16 mouse cellular contexts compared by ENCODE assay signal in the genomic region with DNA sequence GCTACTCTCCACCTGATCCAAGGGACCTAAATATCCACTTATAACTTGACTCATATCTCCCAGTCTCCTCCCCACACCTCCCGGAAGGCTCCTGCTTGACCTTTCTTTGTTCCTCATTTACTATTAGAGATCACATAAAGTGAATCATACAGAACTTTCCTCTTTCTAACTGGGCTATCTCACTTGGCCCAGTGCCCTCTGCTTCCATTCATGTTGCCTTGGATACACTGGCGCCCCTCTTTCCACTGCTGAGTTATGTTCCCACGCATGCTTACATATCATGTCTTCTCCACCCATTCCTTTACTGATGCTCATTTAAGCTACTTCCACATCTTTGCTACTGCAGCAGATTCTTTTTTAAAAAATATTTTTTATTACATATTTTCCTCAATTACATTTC.
DNase-seq lines count a peak whose midpoint lies in the region.
"Had no signal": no experiment of that assay in that cellular context is flagged by ENCODE, and none has a peak within 500 bp of the region (broad histone marks: within the 10 kb centered on the region; RNA-seq: fewer than 3 reads in every experiment).

No protein-coding gene starts in this region.

- DNase-seq in adrenal gland, postnatal 10 days, result peak; percentile 24
- no peak for DNase-seq in adrenal gland, adult 8-10 months
- DNase-seq in layer of hippocampus, adult 9-11 months, result peak; percentile 9
- DNase-seq in layer of hippocampus, postnatal 25 days (ENCODE audit: extremely low spot score in 1 of 2, low spot score in 1 of 2), result no peak
- peak; percentile 15 for DNase-seq in right cerebral cortex, postnatal 4 days
- DNase-seq in right cerebral cortex, postnatal 36 days (ENCODE audit: low spot score in 2 of 2), result no peak
- no peak for DNase-seq in kidney, adult 9 months
- DNase-seq: cerebellum, adult 8-10 months; embryo, embryonic 11 days; kidney, adult 18-20 months; kidney, postnatal 36 days; liver, embryonic 13.5 days; lung, adult 18-20 months; lung, postnatal 4 days; thymus, adult 2 months; thymus, postnatal 36 days had no signal

Comparison
In these comparisons a context has a peak if more than half of its experiments do, and no peak if none do; other contexts are left out.
1. DNase-seq: peak in adrenal gland, postnatal 10 days (single experiment), layer of hippocampus, adult 9-11 months (single experiment) and right cerebral cortex, postnatal 4 days (single experiment); none in adrenal gland, adult 8-10 months (single experiment), layer of hippocampus, postnatal 25 days (0 of 2), right cerebral cortex, postnatal 36 days (0 of 2) and kidney, adult 9 months (single experiment).